Mouse (Mus musculus) stomach, postnatal 0 days (tissue): ENCODE data around the gene C6.

Experiments
- CTCF ChIP-seq: IDR thresholded peaks from 2 replicates; pipeline ENCODE4 v1.5.1; 2016; ENCODE audit warnings: antibody characterized with exemption, low read depth, mild to moderate bottlenecking, moderate library complexity
- EP300 ChIP-seq: optimal IDR thresholded peaks from 2 replicates; pipeline ENCODE3; 2016; ENCODE audit warnings: antibody characterized with exemption

- TF ChIP-seq CTCF (no peak), EP300 (no peak)
Observed at GRCm38 (mm10) chr15:4836354-4836753, 109.4 kb downstream of the C6 start.
